Mouse (Mus musculus) kidney, postnatal 0 days (tissue): ENCODE measurements around the gene Foxo3. TPM values are rescaled to one million over a fixed set of nuclear protein-coding genes. Genes with fewer than 3 reads are reported as not detected.

Experiments used
- ATAC-seq: fragments of 200-750 bp; cut with Nextera tagmentation; replicated peaks from 2 replicates; pipeline ENCODE4 v1.8.0; 2017; ENCODE audit warnings: low read depth, moderate number of reproducible peaks, moderate TSS enrichment, moderate library complexity; ENCODE audit not compliant: low FRiP score
- DNase-seq: peaks from one replicate; pipeline ENCODE4 v3.0.0-alpha.2; 2016; ENCODE audit warnings: low spot score
- H3K27ac ChIP-seq: fragments of 300-500 bp; sonication (generic); 2 replicates; pipeline ENCODE4 v1.5.1; 2014; ENCODE audit warnings: mild to moderate bottlenecking
- H3K27me3 ChIP-seq: fragments of 300-500 bp; sonication (generic); 2 replicates; pipeline ENCODE4 v1.6.1; 2014; ENCODE audit warnings: low read length, mixed read lengths; ENCODE audit not compliant: insufficient read depth
- H3K36me3 ChIP-seq: fragments of 300-500 bp; sonication (generic); 2 replicates; pipeline ENCODE4 v1.6.1; 2014; ENCODE audit warnings: low read length, mixed read lengths; ENCODE audit not compliant: insufficient read depth
- H3K4me1 ChIP-seq: fragments of 300-500 bp; sonication (generic); replicated peaks from 2 replicates; pipeline ENCODE4 v1.6.1; 2014; ENCODE audit warnings: antibody characterized with exemption, low read length, mixed read lengths; ENCODE audit not compliant: insufficient read depth
- H3K4me2 ChIP-seq: fragments of 300-500 bp; sonication (generic); 2 replicates; pipeline ENCODE4 v1.6.1; 2014; ENCODE audit warnings: mild to moderate bottlenecking, low read length, moderate library complexity, mixed read lengths
- H3K4me3 ChIP-seq: fragments of 300-500 bp; sonication (generic); replicated peaks from 2 replicates; pipeline ENCODE4 v1.5.1; 2014; ENCODE audit warnings: low read depth, low read length
- H3K9ac ChIP-seq: fragments of 300-500 bp; sonication (generic); 2 replicates; pipeline ENCODE4 v1.6.1; 2014; ENCODE audit warnings: low read depth, low read length
- H3K9me3 ChIP-seq: fragments of 300-500 bp; sonication (generic); replicated peaks from 2 replicates; pipeline ENCODE4 v1.6.1; 2016; ENCODE audit warnings: low read length, inconsistent platforms, mixed read lengths
- CTCF ChIP-seq: IDR thresholded peaks from 2 replicates; pipeline ENCODE4 v1.5.1; 2016; ENCODE audit warnings: antibody characterized with exemption, low read depth, mild to moderate bottlenecking, moderate library complexity
- WGBS: fragments of 180-500 bp; shearing (Covaris S2); extraction: QIAGEN DNeasy Blood & Tissue Kit; methylation state at CpG from one replicate; pipeline ENCODE4 v1.1.7; 2014; 5-methylcytosine and 5-hydroxymethylcytosine counted together
- polyA plus RNA-seq: library from polyadenylated mRNA; unstranded; fragments of >200 nt; fragmentation: Nextera tagmentation; extraction: Ambion mirVana; gene quantifications from 2 replicates; pipeline ENCODE4 v1.2.1, GENCODE M21; 2015

Foxo3 gene
- polyA plus RNA-seq, 1 experiment from 2014 or later = 9.7 TPM

DNA sequence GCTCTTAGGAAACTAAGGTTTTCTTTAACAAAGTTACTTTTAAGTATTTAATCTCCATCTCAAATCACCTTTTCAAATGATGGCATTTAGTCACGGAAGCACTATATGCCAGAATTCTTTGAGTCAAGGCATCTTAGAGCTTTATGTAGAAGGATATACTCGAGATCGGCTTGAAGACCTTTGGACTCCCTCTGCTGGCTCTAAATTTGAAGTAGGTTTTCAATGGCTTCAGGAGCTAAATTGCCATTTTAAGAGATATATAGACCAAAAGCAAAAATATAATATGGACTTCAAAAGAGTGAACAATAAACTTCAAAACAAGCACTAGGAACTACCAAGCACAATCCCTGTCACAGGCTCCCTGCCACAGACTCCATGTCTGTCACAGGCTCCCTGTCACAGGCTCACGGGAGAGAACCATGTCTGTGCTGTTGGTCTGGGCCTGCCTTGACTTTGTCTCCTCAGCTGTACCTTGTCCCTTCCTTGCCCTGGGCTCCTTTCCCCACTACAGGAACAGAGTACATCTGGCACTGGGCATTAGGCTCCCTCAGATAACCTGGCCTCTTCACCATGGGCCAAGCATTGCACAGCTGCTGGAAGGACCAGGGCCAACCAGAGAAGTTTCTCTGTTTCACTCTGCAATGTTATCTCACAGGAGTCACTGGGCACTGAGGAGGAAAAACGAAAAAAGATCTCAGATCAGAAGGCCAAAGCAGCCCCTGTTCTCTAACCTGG, 8.6 kb downstream of the Foxo3 start:
- H3K4me2 ChIP-seq = no peak overlapping the region
- ATAC-seq (no peak), DNase-seq (no peak)
- no peak overlapping the region for H3K9ac ChIP-seq
- H3K36me3 ChIP-seq = peaks cover 29% of the 10 kb centered on the region; the same call in 1 of the 2 replicates
- peak; percentile 44 for TF ChIP-seq CTCF
- H3K4me3 ChIP-seq = no peak overlapping the region
- no peaks in the 10 kb centered on the region for H3K27me3 ChIP-seq
- H3K4me1 ChIP-seq = peaks cover 20% of the 10 kb centered on the region
- H3K27ac ChIP-seq = no peak overlapping the region
- WGBS = 78% methylated on average over 5 of the region's 5 CpGs
- H3K9me3 ChIP-seq = no peaks in the 10 kb centered on the region

DNA sequence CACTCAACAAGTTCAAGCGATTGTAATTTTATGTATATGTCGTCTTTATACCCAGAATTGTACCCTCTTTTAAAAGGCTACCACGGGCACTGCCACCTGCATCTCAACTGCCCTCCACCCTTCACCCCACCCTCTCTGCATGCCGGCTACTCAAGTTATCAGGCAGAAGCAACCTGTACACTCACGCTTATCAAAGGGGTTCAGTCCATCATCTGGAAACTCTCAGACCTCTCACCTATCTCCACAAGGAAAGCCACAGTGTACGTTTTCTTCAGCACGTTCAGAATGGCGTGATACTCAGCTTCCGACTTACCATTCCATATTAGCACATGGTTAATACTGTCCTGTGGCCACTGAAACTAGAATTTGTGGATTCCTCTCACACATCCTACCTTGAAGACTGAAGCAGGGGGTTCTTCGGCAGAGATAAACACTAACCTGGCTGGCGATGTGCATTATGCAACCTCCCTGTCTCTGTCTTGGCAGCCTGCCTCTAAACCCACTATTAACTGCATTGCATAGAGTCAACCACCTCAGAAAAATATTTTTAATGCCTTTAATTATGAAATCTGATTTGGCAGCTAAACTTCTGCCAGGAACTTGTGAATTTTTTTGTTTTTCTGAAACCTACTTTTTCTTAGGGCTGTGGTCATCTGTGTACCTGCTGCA, 11.4 kb downstream of the Foxo3 start:
- DNase-seq (no peak), ATAC-seq (no peak)
- Histone ChIP-seq H3K36me3 (peaks cover 24% of the 10 kb centered on the region; the same call in 1 of the 2 replicates), H3K9me3 (no peaks in the 10 kb centered on the region), H3K4me1 (peaks cover 12% of the 10 kb centered on the region; the same call in 1 of the 2 replicates), H3K4me2 (no peak overlapping the region), H3K27me3 (no peaks in the 10 kb centered on the region), H3K9ac (no peak overlapping the region), H3K27ac (no peak overlapping the region), H3K4me3 (no peak overlapping the region)
- TF ChIP-seq CTCF = no peak
- 89% methylated on average over 11 of the region's 11 CpGs for WGBS

DNA sequence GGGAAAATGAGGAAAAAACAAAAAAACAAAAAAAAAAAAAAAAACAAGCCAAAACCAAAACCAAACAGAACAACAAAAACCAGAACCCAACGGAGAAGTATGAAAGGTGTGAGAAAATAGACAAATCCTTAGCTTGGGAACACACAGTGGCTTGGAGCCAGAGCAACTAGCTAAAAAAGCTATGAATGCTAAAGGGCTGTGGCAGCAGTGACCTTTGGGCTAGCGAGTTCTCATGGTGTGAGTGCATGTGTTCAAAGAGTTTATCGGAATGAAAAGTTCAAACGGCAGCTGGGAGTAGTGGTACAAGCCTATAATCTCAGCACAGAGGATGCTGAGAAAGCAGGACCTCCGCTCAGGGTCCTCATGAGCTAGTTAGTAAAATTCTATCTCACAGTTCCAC, 12.4 kb downstream of the Foxo3 start:
- Histone ChIP-seq H3K4me1 (0 out of 2 replicates have a peak, but pooled peaks cover 3% of the 10 kb centered on the region), H3K9ac (no peak overlapping the region), H3K4me2 (no peak overlapping the region), H3K4me3 (no peak overlapping the region), H3K27ac (no peak overlapping the region), H3K36me3 (peaks cover 24% of the 10 kb centered on the region; the same call in 1 of the 2 replicates), H3K27me3 (no peaks in the 10 kb centered on the region), H3K9me3 (no peaks in the 10 kb centered on the region)
- 65% methylated on average over 5 of the region's 5 CpGs for WGBS
- no peak for TF ChIP-seq CTCF
- DNase-seq (no peak), ATAC-seq (no peak)

DNA sequence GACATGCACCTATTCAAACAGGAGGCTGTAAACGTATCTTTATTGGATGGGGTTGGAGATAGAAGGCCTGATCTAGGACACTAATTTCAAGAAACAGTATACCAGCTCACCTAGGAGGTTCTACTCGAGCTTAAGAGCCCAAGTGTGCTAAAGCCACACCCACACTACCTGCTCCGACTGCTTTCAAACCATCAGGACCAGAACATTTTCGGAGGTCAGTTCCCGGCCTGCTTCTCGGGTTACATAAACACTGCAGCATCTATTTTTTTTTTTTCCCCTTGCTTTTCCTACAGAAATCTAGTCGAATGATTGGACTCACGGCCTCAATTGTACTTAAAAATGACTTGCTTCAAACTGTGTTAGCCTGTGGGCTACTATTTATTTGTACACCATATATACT, 12.9 kb downstream of the Foxo3 start:
- TF ChIP-seq CTCF = no peak
- no peaks in the 10 kb centered on the region for H3K27me3 ChIP-seq
- no peak overlapping the region for H3K4me3 ChIP-seq
- 47% methylated on average over 8 of the region's 8 CpGs for WGBS
- DNase-seq (no peak), ATAC-seq (no peak)
- no peak overlapping the region for H3K4me2 ChIP-seq
- no peak overlapping the region for H3K27ac ChIP-seq
- H3K9ac ChIP-seq = no peak overlapping the region
- 0 out of 2 replicates have a peak, but pooled peaks cover 3% of the 10 kb centered on the region for H3K4me1 ChIP-seq
- H3K36me3 ChIP-seq = peaks cover 24% of the 10 kb centered on the region; the same call in 1 of the 2 replicates
- H3K9me3 ChIP-seq = no peaks in the 10 kb centered on the region

DNA sequence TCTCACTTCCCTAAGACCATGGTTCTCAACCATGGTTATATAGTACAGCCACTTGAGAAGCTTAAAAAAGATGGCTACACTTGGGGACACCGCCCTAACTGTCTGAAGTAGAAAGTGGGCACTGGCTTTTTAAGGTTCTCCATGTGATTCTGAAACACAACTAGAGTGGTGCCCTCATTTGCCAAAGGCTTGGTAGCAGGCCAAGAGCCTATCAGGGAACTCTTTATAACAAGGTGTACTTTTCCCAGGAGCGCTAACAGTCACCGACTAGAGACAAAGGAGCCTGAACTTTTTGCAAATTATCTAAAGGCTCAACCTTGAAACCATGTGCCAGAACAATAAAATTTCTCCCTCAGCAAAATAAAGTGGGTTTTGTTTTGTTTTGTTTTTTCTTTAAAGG, 14.5 kb downstream of the Foxo3 start:
- ATAC-seq = no peak
- Histone ChIP-seq H3K9ac (no peak overlapping the region), H3K27me3 (no peaks in the 10 kb centered on the region), H3K36me3 (peaks cover 16% of the 10 kb centered on the region), H3K27ac (no peak overlapping the region), H3K4me2 (no peak overlapping the region), H3K4me3 (no peak overlapping the region), H3K4me1 (no peaks in the 10 kb centered on the region), H3K9me3 (no peaks in the 10 kb centered on the region)
- WGBS = 94% methylated on average over 3 of the region's 3 CpGs
- no peak for TF ChIP-seq CTCF
- no peak for DNase-seq

DNA sequence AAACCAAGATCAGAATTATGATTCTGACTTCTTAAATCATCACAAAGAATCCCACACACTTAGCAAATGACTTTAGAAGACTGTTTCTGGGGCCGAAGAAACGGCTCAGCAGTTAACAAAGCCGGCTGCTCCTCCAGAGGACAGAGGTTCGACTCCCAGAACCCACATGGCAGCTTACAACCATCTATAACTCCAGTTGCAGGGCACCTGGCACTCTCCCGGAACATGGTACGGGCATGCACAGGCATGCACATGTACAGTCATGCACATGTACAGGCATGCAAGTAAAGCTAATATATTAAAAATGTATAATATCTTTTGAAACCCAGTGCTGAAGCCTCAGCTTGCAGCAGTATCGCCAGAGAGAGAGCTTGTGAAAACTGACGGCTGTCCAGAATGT, 15.5 kb downstream of the Foxo3 start:
- DNase-seq = no peak
- H3K27ac ChIP-seq = no peak overlapping the region
- ATAC-seq = no peak
- no peaks in the 10 kb centered on the region for H3K27me3 ChIP-seq
- peaks cover 15% of the 10 kb centered on the region for H3K36me3 ChIP-seq
- no peak overlapping the region for H3K4me2 ChIP-seq
- no peak overlapping the region for H3K9ac ChIP-seq
- no peaks in the 10 kb centered on the region for H3K4me1 ChIP-seq
- H3K9me3 ChIP-seq = no peaks in the 10 kb centered on the region
- no peak overlapping the region for H3K4me3 ChIP-seq
- 88% methylated on average over 8 of the region's 8 CpGs for WGBS
- no peak for TF ChIP-seq CTCF
